ENCODE assay signal across 41 mouse cellular contexts in the genomic region with DNA sequence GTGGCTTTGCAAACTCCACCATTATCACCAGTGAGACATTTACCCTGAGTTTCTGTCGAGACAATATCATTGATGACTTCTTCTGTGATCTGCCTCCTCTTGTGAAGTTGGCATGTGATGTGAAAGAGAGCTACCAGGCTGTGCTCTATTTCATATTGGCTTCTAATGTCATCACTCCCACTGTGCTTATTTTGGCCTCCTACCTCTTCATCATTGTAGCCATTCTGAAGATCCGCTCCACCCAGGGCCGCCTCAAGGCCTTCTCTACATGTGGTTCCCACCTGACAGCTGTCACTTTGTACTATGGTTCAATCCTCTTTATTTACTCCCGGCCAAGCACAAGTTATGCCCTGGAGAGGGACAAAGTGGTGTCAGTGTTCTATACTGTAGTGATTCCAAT. TPM values are rescaled to one million over a fixed set of nuclear protein-coding genes. Genes with fewer than 3 reads are reported as not detected.
"Had no signal": no experiment of that assay in that cellular context is flagged by ENCODE, and none has a peak within 500 bp of the region (broad histone marks: within the 10 kb centered on the region; RNA-seq: fewer than 3 reads in every experiment).

No protein-coding gene starts in this region.

- H3K4me1 ChIP-seq: heart, embryonic 10.5 days; heart, embryonic 12.5 days; hindbrain, embryonic 10.5 days; hindbrain, embryonic 12.5 days; hindbrain, embryonic 15.5 days; intestine, embryonic 15.5 days; limb, embryonic 10.5 days; limb, embryonic 12.5 days; liver, embryonic 13.5 days; liver, embryonic 15.5 days had no signal

- H3K36me3 ChIP-seq: heart, embryonic 10.5 days; heart, embryonic 12.5 days; hindbrain, embryonic 10.5 days; hindbrain, embryonic 12.5 days; hindbrain, embryonic 15.5 days; intestine, embryonic 15.5 days; limb, embryonic 10.5 days; limb, embryonic 12.5 days; liver, embryonic 13.5 days; liver, embryonic 15.5 days had no signal

- ATAC-seq: inflammation-experienced regulatory T-cells, adult 6 months; intestine, embryonic 15.5 days; intestine, postnatal 0 days had no signal

- H3K27ac ChIP-seq: gastrocnemius, adult 2 months; heart, embryonic 10.5 days; hindbrain, embryonic 10.5 days; hindbrain, embryonic 12.5 days; hindbrain, embryonic 15.5 days; intestine, embryonic 15.5 days; layer of hippocampus, adult 2 months; limb, embryonic 10.5 days; limb, embryonic 12.5 days; liver, embryonic 13.5 days; liver, embryonic 15.5 days had no signal

- DNase-seq: gastrocnemius, adult 2 months; gastrocnemius, postnatal 10 days; gastrocnemius, postnatal 25 days; heart, postnatal 10 days; heart, postnatal 4 days; kidney, adult 18-20 months; kidney, adult 8-10 months; kidney, postnatal 10 days; kidney, postnatal 25 days; kidney, postnatal 4 days; liver; liver, embryonic 13.5 days had no signal

- H3K9me3 ChIP-seq: heart, embryonic 10.5 days; heart, embryonic 12.5 days; hindbrain, embryonic 10.5 days; hindbrain, embryonic 12.5 days; hindbrain, embryonic 15.5 days; intestine, embryonic 15.5 days; limb, embryonic 10.5 days; limb, embryonic 12.5 days; liver, embryonic 13.5 days; liver, embryonic 15.5 days had no signal

- H3K4me2 ChIP-seq: heart, embryonic 12.5 days; hindbrain, embryonic 12.5 days; hindbrain, embryonic 15.5 days; intestine, embryonic 15.5 days; limb, embryonic 12.5 days; liver, embryonic 11.5 days; liver, embryonic 13.5 days; liver, embryonic 15.5 days had no signal

- H3K27me3 ChIP-seq: heart, embryonic 12.5 days; hindbrain, embryonic 12.5 days; hindbrain, embryonic 15.5 days; intestine, embryonic 15.5 days; limb, embryonic 12.5 days; liver, embryonic 13.5 days; liver, embryonic 15.5 days had no signal

- H3K4me3 ChIP-seq: gastrocnemius, adult 2 months; heart, embryonic 10.5 days; heart, embryonic 12.5 days; hindbrain, embryonic 10.5 days; hindbrain, embryonic 12.5 days; hindbrain, embryonic 15.5 days; intestine, embryonic 15.5 days; layer of hippocampus, adult 2 months; limb, embryonic 10.5 days; limb, embryonic 12.5 days; liver, embryonic 13.5 days; liver, embryonic 15.5 days had no signal

- H3K9ac ChIP-seq: heart, embryonic 12.5 days; hindbrain, embryonic 12.5 days; hindbrain, embryonic 15.5 days; intestine, embryonic 15.5 days; limb, embryonic 12.5 days; liver, embryonic 13.5 days; liver, embryonic 15.5 days had no signal

RNA-seq across cellular contexts. Expression of gene Olfr1012, which starts 8.7 kb away (rescaled TPM):
- total RNA-seq: gastrocnemius, adult 2 months; gastrocnemius, postnatal 10 days; gastrocnemius, postnatal 25 days; gastrocnemius, postnatal 4 days; granulocyte monocyte progenitor cell, adult 5-6 weeks; heart, adult 8-10 months; heart, postnatal 10 days; heart, postnatal 25 days; heart, postnatal 4 days; layer of hippocampus, adult 2 months; layer of hippocampus, postnatal 10 days; layer of hippocampus, postnatal 25 days; left cerebral cortex, adult 18-20 months; left cerebral cortex, adult 8-10 months; left cerebral cortex, postnatal 10 days; left cerebral cortex, postnatal 25 days had no signal
- polyA plus RNA-seq: frontal cortex, adult 2 months; heart, embryonic 10.5 days; heart, embryonic 12.5 days; heart, embryonic 14.5 days; heart, embryonic 16.5 days; hindbrain, embryonic 10.5 days; hindbrain, embryonic 12.5 days; hindbrain, embryonic 15.5 days; inflammation-experienced regulatory T-cells, adult 6 months; intestine, embryonic 15.5 days; intestine, postnatal 0 days; kidney, embryonic 14.5 days; kidney, embryonic 16.5 days; limb, embryonic 10.5 days; limb, embryonic 12.5 days; limb, embryonic 14.5 days; liver, embryonic 11.5 days; liver, embryonic 13.5 days; liver, embryonic 15.5 days had no signal

RNA-seq across cellular contexts. Expression of gene Olfr1013, which starts 13.1 kb away (rescaled TPM):
- total RNA-seq: gastrocnemius, adult 2 months; gastrocnemius, postnatal 10 days; gastrocnemius, postnatal 25 days; gastrocnemius, postnatal 4 days; granulocyte monocyte progenitor cell, adult 5-6 weeks; heart, adult 8-10 months; heart, postnatal 10 days; heart, postnatal 25 days; heart, postnatal 4 days; layer of hippocampus, adult 2 months; layer of hippocampus, postnatal 10 days; layer of hippocampus, postnatal 25 days; left cerebral cortex, adult 18-20 months; left cerebral cortex, adult 8-10 months; left cerebral cortex, postnatal 10 days; left cerebral cortex, postnatal 25 days had no signal
- polyA plus RNA-seq: heart, embryonic 10.5 days; heart, embryonic 12.5 days; heart, embryonic 14.5 days; heart, embryonic 16.5 days; hindbrain, embryonic 10.5 days; hindbrain, embryonic 12.5 days; hindbrain, embryonic 15.5 days; inflammation-experienced regulatory T-cells, adult 6 months; intestine, embryonic 15.5 days; intestine, postnatal 0 days; kidney, embryonic 14.5 days; kidney, embryonic 16.5 days; limb, embryonic 10.5 days; limb, embryonic 12.5 days; limb, embryonic 14.5 days; liver, embryonic 11.5 days; liver, embryonic 13.5 days; liver, embryonic 15.5 days had no signal

RNA-seq across cellular contexts. Expression of gene Olfr1014, which starts 18.7 kb away (rescaled TPM):
- total RNA-seq: gastrocnemius, adult 2 months; gastrocnemius, postnatal 10 days; gastrocnemius, postnatal 25 days; gastrocnemius, postnatal 4 days; granulocyte monocyte progenitor cell, adult 5-6 weeks; heart, adult 8-10 months; heart, postnatal 10 days; heart, postnatal 25 days; heart, postnatal 4 days; layer of hippocampus, adult 2 months; layer of hippocampus, postnatal 10 days; layer of hippocampus, postnatal 25 days; left cerebral cortex, adult 18-20 months; left cerebral cortex, adult 8-10 months; left cerebral cortex, postnatal 10 days; left cerebral cortex, postnatal 25 days had no signal
- polyA plus RNA-seq: frontal cortex, adult 2 months; heart, embryonic 10.5 days; heart, embryonic 12.5 days; heart, embryonic 14.5 days; heart, embryonic 16.5 days; hindbrain, embryonic 10.5 days; hindbrain, embryonic 12.5 days; hindbrain, embryonic 15.5 days; inflammation-experienced regulatory T-cells, adult 6 months; intestine, embryonic 15.5 days; intestine, postnatal 0 days; kidney, embryonic 14.5 days; kidney, embryonic 16.5 days; limb, embryonic 10.5 days; limb, embryonic 12.5 days; limb, embryonic 14.5 days; liver, embryonic 11.5 days; liver, embryonic 13.5 days; liver, embryonic 15.5 days had no signal

RNA-seq across cellular contexts. Expression of gene Olfr1015, which starts 28.0 kb away (rescaled TPM):
- total RNA-seq: gastrocnemius, adult 2 months; gastrocnemius, postnatal 10 days; gastrocnemius, postnatal 25 days; gastrocnemius, postnatal 4 days; granulocyte monocyte progenitor cell, adult 5-6 weeks; heart, adult 8-10 months; heart, postnatal 10 days; heart, postnatal 25 days; heart, postnatal 4 days; layer of hippocampus, adult 2 months; layer of hippocampus, postnatal 10 days; layer of hippocampus, postnatal 25 days; left cerebral cortex, adult 18-20 months; left cerebral cortex, adult 8-10 months; left cerebral cortex, postnatal 10 days; left cerebral cortex, postnatal 25 days had no signal
- polyA plus RNA-seq: frontal cortex, adult 2 months; heart, embryonic 10.5 days; heart, embryonic 12.5 days; heart, embryonic 14.5 days; heart, embryonic 16.5 days; hindbrain, embryonic 10.5 days; hindbrain, embryonic 12.5 days; hindbrain, embryonic 15.5 days; inflammation-experienced regulatory T-cells, adult 6 months; intestine, embryonic 15.5 days; intestine, postnatal 0 days; kidney, embryonic 14.5 days; kidney, embryonic 16.5 days; limb, embryonic 10.5 days; limb, embryonic 12.5 days; limb, embryonic 14.5 days; liver, embryonic 11.5 days; liver, embryonic 13.5 days; liver, embryonic 15.5 days had no signal

RNA-seq across cellular contexts. Expression of gene Olfr1009, which starts 38.6 kb away (rescaled TPM):
- total RNA-seq: gastrocnemius, adult 2 months; gastrocnemius, postnatal 10 days; gastrocnemius, postnatal 25 days; gastrocnemius, postnatal 4 days; granulocyte monocyte progenitor cell, adult 5-6 weeks; heart, adult 8-10 months; heart, postnatal 10 days; heart, postnatal 25 days; heart, postnatal 4 days; layer of hippocampus, adult 2 months; layer of hippocampus, postnatal 10 days; layer of hippocampus, postnatal 25 days; left cerebral cortex, adult 18-20 months; left cerebral cortex, adult 8-10 months; left cerebral cortex, postnatal 10 days; left cerebral cortex, postnatal 25 days had no signal
- polyA plus RNA-seq: frontal cortex, adult 2 months; heart, embryonic 10.5 days; heart, embryonic 12.5 days; heart, embryonic 14.5 days; heart, embryonic 16.5 days; hindbrain, embryonic 10.5 days; hindbrain, embryonic 12.5 days; hindbrain, embryonic 15.5 days; inflammation-experienced regulatory T-cells, adult 6 months; intestine, embryonic 15.5 days; intestine, postnatal 0 days; kidney, embryonic 14.5 days; kidney, embryonic 16.5 days; limb, embryonic 10.5 days; limb, embryonic 12.5 days; limb, embryonic 14.5 days; liver, embryonic 11.5 days; liver, embryonic 13.5 days; liver, embryonic 15.5 days had no signal
